Mouse (Mus musculus) myocyte (in vitro differentiated cells): Measurements from ENCODE around the gene Tbc1d14.

Experiments
- CEBPB ChIP-seq: IDR thresholded peaks from 2 replicates; pipeline ENCODE4 v1.6.1; 2011; ENCODE audit warnings: mild to moderate bottlenecking, moderate library complexity; ENCODE audit not compliant: poor library complexity, insufficient read depth, severe bottlenecking
- POLR2A ChIP-seq: IDR thresholded peaks from one replicate; pipeline ENCODE4 v1.6.1; 2011; ENCODE audit warnings: low read depth, mild to moderate bottlenecking, control low read depth, moderate library complexity; ENCODE audit not compliant: insufficient read length

GRCm38 (mm10) chr5:36584299-36584698 lies 8.8 kb downstream of the Tbc1d14 start:
- TF ChIP-seq POLR2A: no peak
- TF ChIP-seq CEBPB: no peak
